Mouse (Mus musculus) forebrain, embryonic 16.5 days (tissue): ENCODE data around the gene Hddc3. TPM values are rescaled to one million over a fixed set of nuclear protein-coding genes. Genes with fewer than 3 reads are reported as not detected.
A peak's percentile ranks its signal among the peaks of the same experiment; 100 is the strongest.

ENCODE experiments used
- ATAC-seq: fragments of 200-750 bp; cut with Nextera tagmentation; 2 replicates; pipeline ENCODE4 v1.8.0; 2017; ENCODE audit warnings: mild to moderate bottlenecking, moderate library complexity
- H3K27ac ChIP-seq: fragments of 300-500 bp; sonication (generic); 2 replicates; pipeline ENCODE4 v1.5.1; 2014; ENCODE audit warnings: low read length, control low read depth
- H3K27me3 ChIP-seq: fragments of 300-500 bp; sonication (generic); replicated peaks from 2 replicates; pipeline ENCODE4 v1.6.1; 2014; ENCODE audit warnings: low read length; ENCODE audit not compliant: control insufficient read depth, insufficient read depth
- H3K36me3 ChIP-seq: fragments of 300-500 bp; sonication (generic); 2 replicates; pipeline ENCODE4 v1.6.1; 2014; ENCODE audit not compliant: control insufficient read depth, insufficient read depth
- H3K4me1 ChIP-seq: fragments of 300-500 bp; sonication (generic); replicated peaks from 2 replicates; pipeline ENCODE4 v1.6.1; 2014; ENCODE audit warnings: low read length; ENCODE audit not compliant: control insufficient read depth, insufficient read depth
- H3K4me2 ChIP-seq: fragments of 300-500 bp; sonication (generic); 2 replicates; pipeline ENCODE4 v1.6.1; 2014; ENCODE audit warnings: mild to moderate bottlenecking, low read length, control low read depth
- H3K4me3 ChIP-seq: fragments of 300-500 bp; sonication (generic); replicated peaks from 2 replicates; pipeline ENCODE4 v1.5.1; 2014; ENCODE audit warnings: mild to moderate bottlenecking, low read length, control low read depth
- H3K9ac ChIP-seq: fragments of 300-500 bp; sonication (generic); replicated peaks from 2 replicates; pipeline ENCODE4 v1.6.1; 2014; ENCODE audit warnings: low read depth, low read length, control low read depth
- H3K9me3 ChIP-seq: fragments of 300-500 bp; sonication (generic); 2 replicates; pipeline ENCODE4 v1.6.1; 2016; ENCODE audit warnings: low read length; ENCODE audit not compliant: control insufficient read depth
- WGBS: fragments of 180-500 bp; shearing (Covaris S2); extraction: QIAGEN DNeasy Blood & Tissue Kit; methylation state at CpG from one replicate; pipeline ENCODE4 v1.1.7; 2014; 5-methylcytosine and 5-hydroxymethylcytosine counted together
- polyA plus RNA-seq: library from polyadenylated mRNA; unstranded; fragments of >200 nt; fragmentation: Nextera tagmentation; extraction: Ambion mirVana; gene quantifications from 2 replicates; pipeline ENCODE4 v1.2.1, GENCODE M21; 2015

The Hddc3 gene
- polyA plus RNA-seq, 1 experiment from 2014 or later, result 23.8 TPM

GRCm38 (mm10) chr7:80398654-80399444 is 55.9 kb downstream of the Hddc3 start:
- H3K9me3 ChIP-seq, result no peaks in the 10 kb centered on the region
- H3K4me1 ChIP-seq, result peaks cover 30% of the 10 kb centered on the region
- H3K36me3 ChIP-seq, result peaks cover 6% of the 10 kb centered on the region
- no peak overlapping the region for H3K4me3 ChIP-seq
- H3K4me2 ChIP-seq, result no peak overlapping the region
- H3K27me3 ChIP-seq, result no peaks in the 10 kb centered on the region
- WGBS, result 70% methylated on average over 9 of the region's 9 CpGs
- H3K9ac ChIP-seq, result no peak overlapping the region
- ATAC-seq, result no peak
- H3K27ac ChIP-seq, result no peak overlapping the region

- Histone ChIP-seq H3K4me3 (no peak overlapping the region), H3K9ac (peak overlapping the region; percentile 7), H3K36me3 (peaks cover 6% of the 10 kb centered on the region), H3K4me2 (peak overlapping the region; percentile 11; the same call in 1 of the 2 replicates), H3K9me3 (no peaks in the 10 kb centered on the region), H3K27ac (no peak overlapping the region), H3K27me3 (no peaks in the 10 kb centered on the region), H3K4me1 (peaks cover 32% of the 10 kb centered on the region)
- WGBS, result 43% methylated on average over 5 of the region's 5 CpGs
- ATAC-seq, result no peak
These were observed 57.2 kb downstream of the Hddc3 start for GRCm38 (mm10) chr7:80400099-80400498.

Other genes starting within 250 kb of the Hddc3 start
- gene Idh2, start 227.7 kb upstream of the Hddc3 start, polyA plus RNA-seq, result 286 and 298 TPM in 2 replicates
- 20.6 and 26.6 TPM in 2 replicates for gene Sema4b, start 156.3 kb upstream of the Hddc3 start, polyA plus RNA-seq
- gene Cib1, start 110.3 kb upstream of the Hddc3 start, polyA plus RNA-seq, result 26.5 and 26.7 TPM in 2 replicates
- gene Gdpgp1, start 110.2 kb upstream of the Hddc3 start, polyA plus RNA-seq, result 3.4 and 3.9 TPM in 2 replicates
- gene Ttll13, start 96.7 kb upstream of the Hddc3 start, polyA plus RNA-seq, result 1.0 and 1.2 TPM in 2 replicates
- gene Ngrn, start 81.9 kb upstream of the Hddc3 start, polyA plus RNA-seq, result 66.9 and 67.9 TPM in 2 replicates
- 17.9 and 27.0 TPM in 2 replicates for gene Vps33b, start 73.5 kb upstream of the Hddc3 start, polyA plus RNA-seq
- 72.9 and 90.4 TPM in 2 replicates for gene Prc1, start 48.7 kb upstream of the Hddc3 start, polyA plus RNA-seq
- gene Rccd1, start 18.6 kb upstream of the Hddc3 start, polyA plus RNA-seq, result 8.7 and 17.2 TPM in 2 replicates
- 47.7 and 56.3 TPM in 2 replicates for gene Unc45a, start 2.1 kb upstream of the Hddc3 start, polyA plus RNA-seq
- 19.9 and 24.0 TPM in 2 replicates for gene Man2a2, start 28.3 kb downstream of the Hddc3 start, polyA plus RNA-seq
- 2.8 and 4.7 TPM in 2 replicates for gene Fes, start 44.8 kb downstream of the Hddc3 start, polyA plus RNA-seq
- gene Furin, start 62.3 kb downstream of the Hddc3 start, polyA plus RNA-seq, result 4.4 TPM in 2 replicates
- 13.5 and 14.8 TPM in 2 replicates for gene Blm, start 192.0 kb downstream of the Hddc3 start, polyA plus RNA-seq